Mouse (Mus musculus): ENCODE results near the gene Mymx.

GRCm38 (mm10) chr17:45573087-45573779 is 28.7 kb downstream of the Mymx start, which contains the start of gene Hsp90ab1:
- TF ChIP-seq CTCF (IDR thresholded peaks at IDR 0.05; ENCODE audit: low read depth, low read length) (no peak), POLR2AphosphoS5 (IDR thresholded peaks at IDR 0.05; ENCODE audit: insufficient replicate concordance, low read depth, low read length) (peak; percentile 84; the same call in 1 of the 2 replicates), GATA1 (IDR thresholded peaks at IDR 0.05; ENCODE audit: borderline replicate concordance, low read length) (no peak), TAL1 (conservative IDR thresholded peaks at IDR 0.05; ENCODE audit: low read depth, low read length) (no peak), GATA2 (IDR thresholded peaks at IDR 0.05; ENCODE audit: borderline replicate concordance, low read depth, low read length) (no peak)

Data from G1E (cell line).